Mouse (Mus musculus): ENCODE data around the gene Mtfmt. TPM values are rescaled to one million over a fixed set of nuclear protein-coding genes. Genes with fewer than 3 reads are reported as not detected.
A peak's percentile ranks its signal among the peaks of the same experiment; 100 is the strongest.

Mtfmt gene
- polyA plus RNA-seq, 1 experiment: not detected

GRCm38 (mm10) chr9:65419633-65420032 is 15.9 kb upstream of the Mtfmt start:
- Histone ChIP-seq H3K4me1 (ENCODE audit: control insufficient read depth, insufficient read depth, low read length) (no peaks in the 10 kb centered on the region), H3K4me3 (ENCODE audit: insufficient read depth, low read depth, low read length) (no peak overlapping the region), H3K27ac (ENCODE audit: insufficient read depth, low read depth, low read length) (no peak overlapping the region)
- no peak for TF ChIP-seq POLR2A (IDR thresholded peaks at IDR 0.05; ENCODE audit: insufficient read depth, low read depth, low read length)
- no peak for TF ChIP-seq CTCF (IDR thresholded peaks at IDR 0.05; ENCODE audit: insufficient read depth, low read depth, low read length)
- WGBS: 91% methylated on average over 3 of the region's 3 CpGs

- Histone ChIP-seq H3K4me1 (ENCODE audit: control insufficient read depth, insufficient read depth, low read length) (no peaks in the 10 kb centered on the region), H3K4me3 (ENCODE audit: insufficient read depth, low read depth, low read length) (no peak within 1 kb of the TSS), H3K27ac (ENCODE audit: insufficient read depth, low read depth, low read length) (no peak within 1 kb of the TSS)
- TF ChIP-seq CTCF (IDR thresholded peaks at IDR 0.05; ENCODE audit: insufficient read depth, low read depth, low read length) (no peak), POLR2A (IDR thresholded peaks at IDR 0.05; ENCODE audit: insufficient read depth, low read depth, low read length) (no peak)
- 84% methylated on average over 11 of the region's 11 CpGs for WGBS
These were observed 12.7 kb upstream of the Mtfmt start, which contains the start of gene Slc51b for GRCm38 (mm10) chr9:65422760-65423501. Slc51b (minus strand) TSS chr9:65422955.

- Histone ChIP-seq H3K27ac (ENCODE audit: insufficient read depth, low read depth, low read length) (no peak overlapping the region), H3K4me1 (ENCODE audit: control insufficient read depth, insufficient read depth, low read length) (no peaks in the 10 kb centered on the region), H3K4me3 (ENCODE audit: insufficient read depth, low read depth, low read length) (no peak overlapping the region)
- TF ChIP-seq POLR2A (IDR thresholded peaks at IDR 0.05; ENCODE audit: insufficient read depth, low read depth, low read length) (no peak), CTCF (IDR thresholded peaks at IDR 0.05; ENCODE audit: insufficient read depth, low read depth, low read length) (no peak)
- 62% methylated on average over 3 of the region's 3 CpGs for WGBS
These were observed 11.2 kb upstream of the Mtfmt start for GRCm38 (mm10) chr9:65424393-65424792.

GRCm38 (mm10) chr9:65427511-65427910 is 8.1 kb upstream of the Mtfmt start:
- Histone ChIP-seq H3K27ac (ENCODE audit: insufficient read depth, low read depth, low read length) (no peak overlapping the region), H3K4me3 (ENCODE audit: insufficient read depth, low read depth, low read length) (no peak overlapping the region), H3K4me1 (ENCODE audit: control insufficient read depth, insufficient read depth, low read length) (no peaks in the 10 kb centered on the region)
- WGBS: 72% methylated on average over 2 of the region's 2 CpGs
- TF ChIP-seq CTCF (IDR thresholded peaks at IDR 0.05; ENCODE audit: insufficient read depth, low read depth, low read length) (no peak), POLR2A (IDR thresholded peaks at IDR 0.05; ENCODE audit: insufficient read depth, low read depth, low read length) (no peak)

GRCm38 (mm10) chr9:65428003-65428402 is 7.6 kb upstream of the Mtfmt start:
- no peak for TF ChIP-seq POLR2A (IDR thresholded peaks at IDR 0.05; ENCODE audit: insufficient read depth, low read depth, low read length)
- no peak for TF ChIP-seq CTCF (IDR thresholded peaks at IDR 0.05; ENCODE audit: insufficient read depth, low read depth, low read length)

GRCm38 (mm10) chr9:65430401-65430800 is 5.2 kb upstream of the Mtfmt start:
- TF ChIP-seq CTCF (IDR thresholded peaks at IDR 0.05; ENCODE audit: insufficient read depth, low read depth, low read length) (no peak), POLR2A (IDR thresholded peaks at IDR 0.05; ENCODE audit: insufficient read depth, low read depth, low read length) (no peak)
- H3K4me3 ChIP-seq (ENCODE audit: insufficient read depth, low read depth, low read length): no peak overlapping the region
- no peaks in the 10 kb centered on the region for H3K4me1 ChIP-seq (ENCODE audit: control insufficient read depth, insufficient read depth, low read length)
- H3K27ac ChIP-seq (ENCODE audit: insufficient read depth, low read depth, low read length): no peak overlapping the region

More at GRCm38 (mm10) chr9:65428003-65428402, 7.6 kb upstream of the Mtfmt start:
- WGBS: 93% methylated on average over 5 of the region's 5 CpGs
- no peaks in the 10 kb centered on the region for H3K4me1 ChIP-seq (ENCODE audit: control insufficient read depth, insufficient read depth, low read length)
- H3K27ac ChIP-seq (ENCODE audit: insufficient read depth, low read depth, low read length): no peak overlapping the region
- no peak overlapping the region for H3K4me3 ChIP-seq (ENCODE audit: insufficient read depth, low read depth, low read length)

- no peak overlapping the region for H3K27ac ChIP-seq (ENCODE audit: insufficient read depth, low read depth, low read length)
- no peaks in the 10 kb centered on the region for H3K4me1 ChIP-seq (ENCODE audit: control insufficient read depth, insufficient read depth, low read length)
- 97% methylated on average over 5 of the region's 5 CpGs for WGBS
- no peak for TF ChIP-seq CTCF (IDR thresholded peaks at IDR 0.05; ENCODE audit: insufficient read depth, low read depth, low read length)
- TF ChIP-seq POLR2A (IDR thresholded peaks at IDR 0.05; ENCODE audit: insufficient read depth, low read depth, low read length): no peak
- H3K4me3 ChIP-seq (ENCODE audit: insufficient read depth, low read depth, low read length): no peak overlapping the region
These were observed 4.7 kb upstream of the Mtfmt start for GRCm38 (mm10) chr9:65430921-65431320.

GRCm38 (mm10) chr9:65432236-65432635 is 3.3 kb upstream of the Mtfmt start:
- TF ChIP-seq POLR2A (IDR thresholded peaks at IDR 0.05; ENCODE audit: insufficient read depth, low read depth, low read length) (no peak), CTCF (IDR thresholded peaks at IDR 0.05; ENCODE audit: insufficient read depth, low read depth, low read length) (peak; percentile 46; the same call in 1 of the 2 replicates)
- Histone ChIP-seq H3K4me3 (ENCODE audit: insufficient read depth, low read depth, low read length) (no peak overlapping the region), H3K27ac (ENCODE audit: insufficient read depth, low read depth, low read length) (no peak overlapping the region), H3K4me1 (ENCODE audit: control insufficient read depth, insufficient read depth, low read length) (no peaks in the 10 kb centered on the region)
- 3% methylated on average over 3 of the region's 3 CpGs for WGBS

GRCm38 (mm10) chr9:65434140-65434539 is 1.4 kb upstream of the Mtfmt start:
- 63% methylated on average over 5 of the region's 5 CpGs for WGBS
- Histone ChIP-seq H3K27ac (ENCODE audit: insufficient read depth, low read depth, low read length) (no peak overlapping the region), H3K4me3 (ENCODE audit: insufficient read depth, low read depth, low read length) (no peak overlapping the region), H3K4me1 (ENCODE audit: control insufficient read depth, insufficient read depth, low read length) (no peaks in the 10 kb centered on the region)
- TF ChIP-seq POLR2A (IDR thresholded peaks at IDR 0.05; ENCODE audit: insufficient read depth, low read depth, low read length): no peak
- no peak for TF ChIP-seq CTCF (IDR thresholded peaks at IDR 0.05; ENCODE audit: insufficient read depth, low read depth, low read length)

Measured in olfactory bulb, adult 2 months (tissue).